Mouse (Mus musculus): ENCODE measurements around the gene Gpam. TPM values are rescaled to one million over a fixed set of nuclear protein-coding genes. Genes with fewer than 3 reads are reported as not detected.
"Not testable (repeated sequence)": the region's sequence is repeated elsewhere in the genome, so short reads cannot be mapped to it uniquely, and the experiment has no call there.

The Gpam gene
- polyA plus RNA-seq (2012; rRNA removed), result 7.5 and 11.3 TPM in 2 replicates

DNA sequence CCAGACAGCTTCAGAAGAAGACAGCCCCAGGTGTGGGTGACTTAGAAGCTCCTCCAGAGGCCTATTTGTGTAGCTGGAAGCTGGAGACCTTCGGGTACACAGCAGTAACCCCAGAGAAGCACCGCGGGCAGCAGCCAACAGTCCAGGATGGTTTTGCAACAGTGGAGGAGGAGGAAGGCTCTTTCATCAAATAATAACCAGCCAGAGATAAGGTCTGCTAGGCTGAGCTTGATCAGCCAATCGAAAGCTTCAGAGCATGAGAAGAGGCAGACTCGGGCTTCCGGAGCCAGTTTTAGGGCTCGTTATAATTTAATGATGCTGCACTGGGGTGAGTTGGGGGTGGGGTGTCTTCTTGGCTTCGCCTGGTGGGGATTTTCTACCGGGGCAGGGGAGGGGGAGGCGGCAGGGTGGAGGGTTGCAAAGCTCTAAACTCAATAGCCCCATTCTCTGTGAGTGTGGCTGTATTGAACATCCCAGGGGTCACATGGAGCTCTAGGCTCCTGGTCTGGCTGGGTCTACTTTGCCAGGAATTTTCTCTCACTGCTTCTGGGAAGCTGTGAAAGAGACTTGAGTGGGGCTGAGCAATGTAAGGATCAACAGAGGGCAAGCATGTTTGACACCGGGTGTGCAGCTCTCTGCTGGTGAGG lies at the start of gene Gpam:
Gpam (minus strand) TSS at position 167 of the 647 bp plus-strand sequence.
- 29% methylated on average over 11 of the region's 11 CpGs for WGBS
- no peak for DNase-seq (ENCODE audit: low read depth, low spot score)

DNA sequence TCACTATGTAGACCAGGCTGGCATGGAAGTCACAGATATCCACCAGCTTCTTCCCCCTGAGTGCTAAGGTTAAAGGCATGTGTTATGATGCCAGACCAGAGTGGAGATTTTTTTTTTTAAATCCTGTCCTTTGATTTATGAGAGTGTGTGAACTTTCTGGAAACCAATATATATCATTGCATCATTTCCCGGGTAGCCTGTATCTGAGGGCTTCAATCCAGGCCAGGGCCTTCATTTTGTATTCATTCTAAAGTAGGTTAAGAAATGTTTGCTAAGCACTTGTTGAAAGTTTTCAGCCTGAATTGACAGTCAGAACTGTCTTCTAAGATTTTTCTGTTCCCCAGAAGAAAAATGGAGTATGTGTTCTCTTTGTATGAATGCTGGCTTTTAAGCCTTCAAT lies 44.5 kb upstream of the Gpam start:
- DNase-seq (ENCODE audit: low read depth, low spot score), result no peak

DNA sequence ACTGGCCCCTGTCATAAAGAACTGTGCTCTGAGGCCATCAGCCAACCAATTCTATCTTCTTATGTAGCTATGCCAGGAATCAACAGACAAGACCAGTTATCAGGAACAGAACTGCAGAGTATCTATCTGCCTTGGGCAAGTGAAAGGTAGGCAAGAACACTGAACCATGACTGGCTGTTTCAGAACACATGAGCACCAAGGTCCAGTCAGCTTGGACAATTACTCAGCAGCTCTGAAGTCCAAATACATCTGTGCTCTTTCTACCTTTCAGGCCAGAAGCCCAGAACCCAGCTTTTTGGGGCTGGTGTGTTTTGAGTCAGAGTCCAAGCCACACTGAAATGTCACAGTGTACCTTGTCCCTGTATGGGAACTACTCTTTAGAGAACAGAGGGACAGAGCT lies 43.4 kb upstream of the Gpam start:
- DNase-seq (ENCODE audit: low read depth, low spot score), result no peak

More for the DNA sequence above, 44.5 kb upstream of the Gpam start:
- WGBS, result 57% methylated on average over 1 of the region's 1 CpGs

DNA sequence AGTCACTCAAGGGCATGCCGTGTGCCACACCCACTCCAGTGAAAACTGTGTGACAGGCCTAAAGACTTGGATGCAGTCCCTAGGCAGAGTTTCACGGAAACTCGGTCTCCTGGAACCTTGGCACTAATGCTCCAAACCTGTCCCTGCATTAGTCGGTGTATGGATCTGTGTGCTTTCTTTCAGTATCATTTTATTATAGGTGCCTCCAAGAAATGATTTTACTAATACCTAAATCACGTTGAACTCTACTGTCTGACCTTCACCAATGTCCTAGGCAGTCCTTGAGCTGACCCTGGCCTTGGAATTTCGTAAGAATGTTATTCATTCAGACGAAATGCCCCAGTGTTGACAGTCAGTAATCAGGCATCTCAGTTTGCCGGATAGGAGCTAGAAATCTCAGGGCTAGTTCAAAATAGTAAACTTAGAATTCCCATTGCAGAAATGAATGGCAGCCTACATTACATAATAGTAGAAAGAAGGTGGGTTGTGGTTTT lies 42.2 kb upstream of the Gpam start:
- WGBS, result 94% methylated on average over 8 of the region's 8 CpGs

DNA sequence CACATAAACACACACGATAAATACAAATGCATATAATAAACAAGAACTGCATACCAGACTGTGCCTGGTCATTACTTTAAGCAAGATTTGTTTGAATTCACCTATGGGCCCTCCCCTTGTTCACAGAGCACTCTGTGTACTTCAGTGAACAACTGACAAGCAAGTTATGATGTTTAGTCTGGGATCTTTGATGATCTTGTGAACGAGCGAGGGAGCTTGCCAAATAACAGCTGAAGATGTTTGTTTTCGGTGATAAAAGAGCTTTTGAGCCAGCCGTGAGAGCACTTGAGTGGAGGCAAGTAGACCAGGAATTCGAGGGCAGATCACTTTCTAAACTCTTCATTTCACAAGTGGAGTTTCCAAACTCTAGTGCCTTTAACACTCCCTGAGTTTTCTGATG lies 41.3 kb upstream of the Gpam start:
- WGBS, result 9% methylated on average over 6 of the region's 6 CpGs
- DNase-seq (ENCODE audit: low read depth, low spot score), result no peak

More for the DNA sequence above, 42.2 kb upstream of the Gpam start:
- DNase-seq (ENCODE audit: low read depth, low spot score), result not testable (repeated sequence)

DNA sequence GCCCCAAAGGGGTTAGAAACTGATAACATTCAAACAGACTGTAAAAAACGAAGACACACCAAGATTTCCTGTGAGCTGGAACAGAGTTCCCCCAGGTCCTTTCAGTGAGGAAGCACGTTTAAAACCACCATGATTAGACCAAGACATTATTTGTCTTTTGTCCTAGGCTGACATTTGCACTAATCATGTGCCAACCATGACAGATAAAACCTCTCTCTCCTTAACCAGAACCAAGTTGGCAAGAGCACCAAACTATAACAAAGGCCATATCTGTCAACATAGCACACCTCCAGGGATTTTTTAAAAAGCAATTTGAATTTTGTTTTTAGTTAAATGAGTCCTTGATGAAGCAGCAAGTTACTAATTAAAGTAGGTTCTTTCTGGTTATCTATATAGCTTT lies 40.7 kb upstream of the Gpam start:
- 50% methylated on average over 2 of the region's 2 CpGs for WGBS
- no peak for DNase-seq (ENCODE audit: low read depth, low spot score)

DNA sequence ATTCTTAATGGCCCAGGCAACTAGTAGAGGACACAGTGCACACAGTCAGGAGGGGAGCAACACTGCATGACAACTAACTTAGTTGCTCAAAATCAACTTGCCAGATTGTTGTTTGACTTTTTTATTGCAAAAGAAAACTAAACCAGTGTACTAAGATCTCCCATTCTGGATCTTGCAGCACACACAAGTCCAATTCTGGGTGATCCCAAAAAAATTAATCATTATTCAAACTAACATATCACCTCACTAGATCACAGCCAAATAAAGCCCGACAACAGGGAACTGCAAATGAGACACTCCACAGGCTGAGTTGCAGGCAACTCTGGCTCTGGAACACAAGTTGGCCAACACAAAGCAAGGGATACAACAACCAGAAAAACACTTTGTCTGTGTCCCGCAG lies 39.7 kb upstream of the Gpam start:
- 84% methylated on average over 2 of the region's 2 CpGs for WGBS
- no peak for DNase-seq (ENCODE audit: low read depth, low spot score)

DNA sequence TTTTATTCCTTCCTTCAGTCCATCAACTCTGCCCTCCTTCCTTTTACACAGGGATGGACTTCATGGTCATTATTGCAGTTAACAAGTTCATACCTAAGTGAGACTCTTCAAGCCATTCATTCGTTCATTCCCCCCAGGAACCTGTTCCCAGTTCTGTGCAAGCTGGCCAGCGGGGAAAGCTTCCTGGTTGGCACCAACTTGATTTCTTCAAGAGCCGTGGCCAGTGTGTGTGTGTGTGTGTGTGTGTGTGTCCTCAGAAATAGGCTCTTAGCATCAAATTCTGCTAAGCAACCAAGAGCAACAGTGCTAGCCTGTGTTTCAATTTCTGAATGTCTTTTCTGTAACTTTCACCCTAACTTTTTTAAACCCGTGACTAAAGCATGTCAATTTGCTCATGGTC lies 38.9 kb upstream of the Gpam start:
- WGBS, result 54% methylated on average over 4 of the region's 4 CpGs
- no peak for DNase-seq (ENCODE audit: low read depth, low spot score)

DNA sequence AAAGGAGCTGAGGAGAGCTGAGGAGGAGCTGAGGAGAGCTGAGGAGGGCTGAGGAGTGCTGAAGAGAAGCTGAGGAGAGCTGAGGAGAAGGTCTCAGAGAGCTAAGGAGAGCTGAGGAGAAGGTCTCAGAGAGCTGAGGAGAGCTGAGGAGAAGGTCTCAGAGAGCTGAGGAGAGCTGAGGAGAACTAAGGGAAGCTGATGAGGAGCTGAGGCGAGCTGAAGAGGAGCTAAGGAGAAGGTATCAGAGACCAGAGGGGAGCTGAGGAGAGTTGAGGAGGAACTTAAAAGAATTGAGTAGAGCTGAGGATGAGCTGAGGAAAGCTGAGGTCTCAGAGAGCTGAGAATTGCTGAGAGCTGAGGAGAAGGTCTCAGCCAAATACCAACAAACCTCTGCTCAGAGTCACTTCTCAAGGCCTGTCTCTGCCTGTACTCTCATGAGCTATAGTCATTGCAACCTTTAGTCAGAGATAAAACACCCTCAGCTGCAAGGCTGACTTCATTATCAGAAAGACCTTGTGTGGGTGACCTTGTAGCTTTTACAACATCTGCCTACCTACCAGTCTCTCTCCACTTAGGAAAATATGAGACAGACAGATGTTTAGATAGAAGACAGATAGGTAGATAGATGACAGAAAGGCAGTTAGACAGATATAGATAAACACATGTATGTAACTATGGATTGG lies 38.3 kb upstream of the Gpam start:
- 81% methylated on average over 1 of the region's 1 CpGs for WGBS
- no peak for DNase-seq (ENCODE audit: low read depth, low spot score)

DNA sequence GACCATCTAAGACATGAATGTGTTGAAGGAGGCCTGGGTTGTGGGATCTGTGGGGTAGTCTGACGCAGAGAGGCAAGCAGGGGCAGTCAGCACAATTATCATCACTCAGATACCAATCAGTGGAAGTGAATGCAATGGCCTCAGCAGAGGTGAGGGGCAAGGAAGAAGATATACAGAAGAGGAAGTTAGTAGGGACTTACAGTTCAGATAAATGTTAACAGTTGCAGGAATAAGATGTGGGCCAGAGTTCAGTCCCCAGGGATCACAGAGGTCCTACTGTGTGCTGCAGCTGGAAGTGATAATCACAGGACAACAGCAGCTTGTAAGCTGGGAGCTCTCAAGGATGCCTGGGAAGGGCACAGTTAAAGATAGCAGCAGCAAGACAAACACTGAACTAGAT lies 37.1 kb upstream of the Gpam start:
- 86% methylated on average over 1 of the region's 1 CpGs for WGBS
- DNase-seq (ENCODE audit: low read depth, low spot score), result no peak

DNA sequence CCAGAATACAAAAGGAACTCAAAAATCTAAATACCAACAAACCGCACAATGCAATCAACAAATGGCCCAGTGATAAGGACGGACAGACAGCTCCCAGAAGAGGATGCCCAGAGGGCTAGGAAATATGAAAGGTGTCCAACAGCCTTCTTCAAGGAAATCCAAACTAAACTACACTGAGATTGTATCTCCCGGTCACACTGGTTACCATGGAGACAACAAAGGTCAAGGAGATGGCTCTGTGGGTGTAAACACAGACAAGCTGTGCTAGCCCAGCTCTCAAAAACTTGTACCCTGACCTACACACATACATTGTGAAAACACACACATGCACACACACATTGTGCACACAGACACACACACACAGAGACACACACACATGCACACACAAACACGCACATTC lies 35.2 kb upstream of the Gpam start:
- 77% methylated on average over 4 of the region's 4 CpGs for WGBS
- no peak for DNase-seq (ENCODE audit: low read depth, low spot score)

DNA sequence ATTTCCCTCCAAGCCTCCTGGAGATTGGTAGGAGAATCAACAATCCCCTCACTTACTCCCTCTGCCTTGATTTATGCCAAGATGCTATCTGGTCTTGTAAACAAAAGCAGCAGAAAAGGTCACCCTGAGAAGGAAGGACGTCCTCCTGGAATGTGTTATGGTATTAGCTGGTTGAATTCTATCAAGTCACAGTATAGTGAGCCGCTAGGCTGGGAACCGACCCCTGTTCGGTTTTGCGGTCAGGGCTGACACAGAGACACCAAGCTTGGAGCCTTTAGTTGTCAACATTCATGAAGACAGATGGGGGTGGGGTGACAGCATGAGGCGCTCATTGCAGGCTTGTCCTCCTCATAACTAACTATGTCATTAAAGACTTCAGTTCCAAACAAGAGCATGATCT lies 32.8 kb upstream of the Gpam start:
- WGBS, result 71% methylated on average over 6 of the region's 6 CpGs

DNA sequence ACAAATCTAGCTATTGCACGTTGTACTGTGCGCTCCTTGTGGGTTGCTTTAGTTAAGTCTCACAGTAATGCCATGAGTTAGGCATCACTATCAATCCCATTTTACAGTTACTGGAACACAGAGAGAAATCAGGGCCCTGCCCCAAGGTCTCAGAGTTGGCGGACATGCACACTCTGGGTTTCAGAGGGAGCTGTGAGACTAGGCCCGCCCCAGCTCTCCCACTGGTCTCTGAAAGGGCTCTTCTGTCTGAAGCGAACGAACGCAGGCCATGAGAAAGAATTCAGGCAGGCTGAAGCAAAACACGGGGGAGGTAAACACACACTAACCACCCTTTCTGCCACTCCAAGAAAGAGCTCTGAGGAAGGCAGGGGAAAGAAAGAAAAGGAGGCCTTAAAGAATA lies 31.6 kb upstream of the Gpam start:
- no peak for DNase-seq (ENCODE audit: low read depth, low spot score)
- WGBS, result 82% methylated on average over 8 of the region's 8 CpGs

More for the DNA sequence above, 32.8 kb upstream of the Gpam start:
- DNase-seq (ENCODE audit: low read depth, low spot score), result no peak

DNA sequence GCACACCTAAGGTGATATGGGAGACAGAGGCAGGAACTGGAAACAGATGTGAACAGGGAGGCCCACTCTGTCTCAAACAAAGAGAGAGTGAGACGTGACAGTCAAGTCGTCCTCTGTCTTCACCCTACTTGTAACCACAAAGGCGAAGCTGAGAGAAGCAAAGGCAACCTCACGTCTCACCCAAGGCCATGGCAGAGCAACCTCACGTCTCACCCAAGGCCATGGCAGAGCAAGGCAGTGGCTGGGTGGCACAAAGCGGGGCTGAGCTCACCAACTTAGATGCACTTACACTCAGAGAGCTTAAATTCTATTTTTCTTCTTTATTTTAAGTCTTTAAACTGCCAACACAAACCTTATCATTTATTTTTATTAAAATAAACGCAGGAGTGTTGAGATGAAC lies 30.0 kb upstream of the Gpam start:
- 88% methylated on average over 7 of the region's 7 CpGs for WGBS

DNA sequence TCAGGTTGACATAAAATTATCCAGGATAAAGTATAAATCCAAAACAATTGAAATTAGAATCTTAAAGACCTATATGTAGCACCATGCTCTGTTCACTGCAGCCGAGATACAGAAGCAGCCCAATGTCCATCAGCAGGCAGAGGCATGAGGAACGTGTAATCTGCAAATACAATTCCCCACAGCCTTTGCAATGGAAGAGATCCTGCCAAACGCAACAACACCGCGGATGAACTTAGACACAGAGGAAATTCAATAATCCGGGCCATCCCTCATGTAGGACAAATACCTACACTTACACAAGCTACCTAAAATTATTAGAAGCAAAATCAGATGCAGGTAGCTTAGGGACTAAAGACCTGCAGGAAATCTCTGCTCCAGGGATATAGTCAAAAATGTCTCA lies 25.9 kb upstream of the Gpam start:
- 79% methylated on average over 6 of the region's 6 CpGs for WGBS
- no peak for DNase-seq (ENCODE audit: low read depth, low spot score)

More for the DNA sequence above, 30.0 kb upstream of the Gpam start:
- DNase-seq (ENCODE audit: low read depth, low spot score), result no peak

DNA sequence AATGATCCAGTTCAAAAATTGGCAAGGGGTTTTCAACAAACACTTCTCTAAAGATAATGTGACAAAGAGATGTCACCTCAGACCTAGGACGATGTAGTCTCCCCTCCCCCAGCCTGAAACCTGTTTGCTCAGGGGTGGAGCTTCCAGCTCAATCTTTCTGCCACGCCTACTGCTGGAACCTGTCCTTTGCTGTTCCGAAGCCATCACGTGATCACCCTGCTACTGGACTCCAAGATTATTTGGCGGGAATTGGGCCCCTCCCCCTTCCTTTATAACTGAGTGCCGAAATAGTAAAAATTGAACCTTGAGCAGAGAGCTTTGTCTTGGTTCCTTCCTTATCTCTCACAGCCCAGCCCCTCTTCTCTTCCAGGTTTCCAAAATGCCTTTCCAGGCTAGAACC lies 25.2 kb upstream of the Gpam start:
- DNase-seq (ENCODE audit: low read depth, low spot score), result not testable (repeated sequence)
- 24% methylated on average over 6 of the region's 6 CpGs for WGBS

DNA sequence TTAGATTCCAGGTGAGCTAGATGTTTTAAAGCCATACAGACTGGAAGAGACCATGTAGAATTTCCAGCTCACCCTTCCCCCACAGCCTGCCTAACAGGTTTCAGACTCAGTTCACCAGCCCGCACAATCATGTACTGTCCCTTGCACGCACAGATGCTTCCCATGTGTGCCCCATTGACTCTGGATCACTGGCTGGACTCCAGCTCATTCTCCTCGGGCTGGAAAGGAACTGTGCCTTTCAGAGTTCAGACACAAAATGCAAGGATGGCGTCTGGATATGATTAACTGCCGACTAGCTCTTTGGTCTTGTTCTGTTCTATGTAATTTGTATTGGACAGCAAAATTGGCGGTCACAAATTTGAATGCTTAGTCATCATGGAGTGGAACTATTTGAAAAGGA lies 22.6 kb upstream of the Gpam start:
- no peak for DNase-seq (ENCODE audit: low read depth, low spot score)
- 77% methylated on average over 6 of the region's 6 CpGs for WGBS

DNA sequence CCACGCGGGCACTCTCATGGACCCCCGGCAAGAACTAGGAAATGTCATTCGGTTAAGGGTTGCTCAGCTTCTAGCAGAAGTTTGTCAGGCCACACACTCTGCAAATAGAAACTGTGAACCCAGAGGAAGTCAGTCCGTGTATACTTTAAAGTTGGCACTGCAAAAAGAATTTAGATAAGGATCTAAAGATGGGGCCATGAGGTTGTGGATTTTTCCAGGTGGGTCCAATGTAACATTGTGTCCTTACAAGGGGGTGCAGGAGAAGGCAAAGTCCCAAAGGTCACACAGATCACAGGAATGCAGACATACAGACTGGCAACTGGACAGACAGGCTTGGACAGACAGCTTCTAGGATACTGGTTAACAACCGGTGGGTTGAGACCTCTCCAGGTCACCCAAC lies 21.1 kb upstream of the Gpam start:
- WGBS, result 26% methylated on average over 6 of the region's 6 CpGs

DNA sequence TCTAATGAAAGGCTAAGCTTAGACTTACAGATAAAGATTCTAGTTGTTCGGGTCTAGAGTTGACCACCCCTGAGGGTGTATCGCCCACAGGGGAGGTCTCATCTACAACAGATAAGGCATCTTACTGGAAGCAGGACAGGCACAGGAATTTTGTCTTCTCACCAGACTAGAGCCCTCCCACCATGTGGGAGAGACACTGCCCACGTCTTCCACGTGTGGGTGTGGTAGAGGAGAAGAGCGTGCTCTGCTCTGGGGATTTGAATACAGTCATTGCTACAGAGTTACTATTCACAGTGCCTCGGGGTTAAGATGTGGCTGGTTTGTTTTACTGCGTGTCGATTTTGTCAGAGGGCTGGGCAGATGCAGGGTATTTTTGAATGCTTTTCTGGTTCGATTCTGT lies 20.5 kb upstream of the Gpam start:
- WGBS, result 41% methylated on average over 9 of the region's 9 CpGs
- DNase-seq (ENCODE audit: low read depth, low spot score), result no peak

More for the DNA sequence above, 21.1 kb upstream of the Gpam start:
- DNase-seq (ENCODE audit: low read depth, low spot score), result no peak

DNA sequence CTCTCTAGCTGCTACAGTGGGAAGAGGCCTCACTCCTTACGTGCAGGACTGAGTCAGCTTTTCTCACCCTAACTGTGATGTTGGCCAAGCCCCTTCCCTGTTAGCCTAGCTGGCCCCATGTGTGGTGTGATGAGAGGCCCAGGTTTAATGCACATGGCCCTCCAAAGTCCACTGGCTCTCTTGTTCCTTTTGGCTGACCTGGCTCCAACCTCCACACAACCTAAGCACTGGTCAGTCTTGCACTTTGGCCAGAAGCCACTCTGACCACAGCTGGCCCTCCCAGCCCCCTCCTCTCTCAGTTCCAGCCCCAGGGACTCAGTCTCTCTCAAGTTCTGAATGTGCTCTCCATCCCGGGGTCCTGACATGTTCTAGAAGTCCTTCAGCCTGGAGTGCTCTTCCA lies 18.1 kb upstream of the Gpam start:
- WGBS, result 82% methylated on average over 2 of the region's 2 CpGs
- DNase-seq (ENCODE audit: low read depth, low spot score), result no peak

DNA sequence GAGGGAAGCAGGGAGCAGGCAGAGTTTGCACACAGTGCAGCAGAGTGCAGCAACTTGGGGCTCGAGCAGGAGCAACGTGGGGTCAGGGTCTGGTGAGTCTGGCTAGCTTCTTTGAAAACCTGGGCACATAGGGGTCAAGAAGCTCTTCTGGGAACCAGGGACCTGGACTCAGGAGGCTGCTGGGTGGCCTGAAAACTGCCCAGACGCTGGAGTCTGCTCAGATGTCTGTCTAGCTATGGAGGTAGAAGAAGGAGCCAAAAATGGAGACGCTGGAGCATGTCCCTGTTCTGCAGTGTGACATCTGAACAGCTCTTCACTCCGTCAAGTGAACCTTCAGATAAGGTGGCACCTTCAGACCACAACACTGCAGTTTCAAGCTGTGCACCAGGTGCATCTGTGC lies 17.7 kb upstream of the Gpam start:
- DNase-seq (ENCODE audit: low read depth, low spot score), result no peak
- WGBS, result 92% methylated on average over 5 of the region's 5 CpGs
